Mouse (Mus musculus) frontal cortex, postnatal 10 days (tissue): ENCODE data around the gene Arl5c.
"Not testable (repeated sequence)": the region's sequence is repeated elsewhere in the genome, so short reads cannot be mapped to it uniquely, and the experiment has no call there.

Experiments used
- DNase-seq, 2 experiments: peaks; one replicate each; pipeline ENCODE4 v3.0.0; 2022; ENCODE audit warnings: low spot score in 2 of 2, mixed read lengths in 1 of 2

Arl5c gene

GRCm38 (mm10) chr11:97958641-97959299 is 37.2 kb downstream of the Arl5c start:
- no peak for DNase-seq

GRCm38 (mm10) chr11:97956905-97957560 is 38.9 kb downstream of the Arl5c start:
- no peak for DNase-seq

- no peak for DNase-seq
Observed at GRCm38 (mm10) chr11:97955915-97956314, 40.1 kb downstream of the Arl5c start.

GRCm38 (mm10) chr11:97955146-97955902 is 40.7 kb downstream of the Arl5c start:
- no peak for DNase-seq

GRCm38 (mm10) chr11:97954469-97955141 is 41.4 kb downstream of the Arl5c start:
- no peak for DNase-seq

GRCm38 (mm10) chr11:97953939-97954275 is 42.1 kb downstream of the Arl5c start:
- DNase-seq: no peak

- DNase-seq: no peak
Observed at GRCm38 (mm10) chr11:97953179-97953938, 42.6 kb downstream of the Arl5c start.

- DNase-seq: no peak
Observed at GRCm38 (mm10) chr11:97952367-97953006, 43.5 kb downstream of the Arl5c start.

GRCm38 (mm10) chr11:97949703-97950475 is 46.1 kb downstream of the Arl5c start:
- no peak for DNase-seq

GRCm38 (mm10) chr11:97947426-97947825 is 48.6 kb downstream of the Arl5c start:
- peak in 1 of 2 experiments; percentile 27 for DNase-seq

- DNase-seq: not testable (repeated sequence)
Observed at GRCm38 (mm10) chr11:97945738-97946289, 50.2 kb downstream of the Arl5c start.

- DNase-seq: no peak
Observed at GRCm38 (mm10) chr11:97945031-97945430, 51.0 kb downstream of the Arl5c start.

GRCm38 (mm10) chr11:97943256-97943655 is 52.7 kb downstream of the Arl5c start:
- DNase-seq: no peak

- no peak for DNase-seq
Observed at GRCm38 (mm10) chr11:97942420-97943111, 53.4 kb downstream of the Arl5c start.
